Comparison of ENCODE assay signal across 8 mouse cellular contexts in genomic region chr8:105853178-105853577, GRCm38 (mm10). TPM values are rescaled to one million over a fixed set of nuclear protein-coding genes. Genes with fewer than 3 reads are reported as not detected.
DNase-seq lines count a peak whose midpoint lies in the region; ATAC-seq and TF ChIP-seq lines count a peak whose summit lies in the region.

Cenpt (minus strand) TSS chr8:105853278.

- H3K4me2 ChIP-seq in midbrain, embryonic 14.5 days (ENCODE audit: low read length) = peak within 1 kb of the TSS; percentile 58

- H3K36me3 ChIP-seq in midbrain, embryonic 14.5 days (ENCODE audit: control insufficient read depth, insufficient read depth, low read length) = peaks cover 16% of the 10 kb centered on the region

- H3K4me1 ChIP-seq in midbrain, embryonic 14.5 days (ENCODE audit: control insufficient read depth, insufficient read depth, low read length) = peaks cover 32% of the 10 kb centered on the region

- peak within 1 kb of the TSS; percentile 79 for H3K27ac ChIP-seq in gastrocnemius, adult 2 months
- no peak within 1 kb of the TSS for H3K27ac ChIP-seq in midbrain, embryonic 14.5 days (replicated peaks; ENCODE audit: low read depth, low read length)

- no peak within 1 kb of the TSS for H3K9ac ChIP-seq in midbrain, embryonic 14.5 days (replicated peaks; ENCODE audit: low read length)

- no peaks in the 10 kb centered on the region for H3K9me3 ChIP-seq in midbrain, embryonic 14.5 days (ENCODE audit: control insufficient read depth, low read length)

- no peaks in the 10 kb centered on the region for H3K27me3 ChIP-seq in midbrain, embryonic 14.5 days (ENCODE audit: control insufficient read depth, insufficient read depth, low read length)

- no peak for TF ChIP-seq CTCF in gastrocnemius, adult 2 months (IDR thresholded peaks at IDR 0.05)

- no peak for ATAC-seq in midbrain, embryonic 14.5 days (ENCODE audit: low FRiP score, low TSS enrichment)

- WGBS in midbrain, embryonic 14.5 days = 97% methylated on average over 3 of the region's 3 CpGs

- peak within 1 kb of the TSS; percentile 97 for H3K4me3 ChIP-seq in gastrocnemius, adult 2 months
- H3K4me3 ChIP-seq in midbrain, embryonic 14.5 days (replicated peaks; ENCODE audit: low read depth, low read length) = no peak within 1 kb of the TSS; the same call in 1 of the 2 replicates

- no peak for DNase-seq in gastrocnemius, adult 2 months
- DNase-seq in gastrocnemius, postnatal 25 days = no peak
- DNase-seq in urinary bladder, adult 2 months (ENCODE audit: low spot score) = no peak
- DNase-seq in urinary bladder, postnatal 14 days (ENCODE audit: low spot score) = no peak
- DNase-seq in layer of hippocampus, postnatal 14 days (ENCODE audit: low spot score in 2 of 2) = no peak
- DNase-seq in midbrain, embryonic 14.5 days = no peak
- no peak for DNase-seq in retina, postnatal 1 day
- no peak for DNase-seq in thymus, adult 18-20 months

- intact Hi-C loops in gastrocnemius, adult 2 months (cut with DNase I) = loop anchor here (5.0 kb wide), 2 partner anchors 49 to 79 kb away; partner anchors contain the start of genes Ctrl and Pskh1

RNA-seq across cellular contexts. Expression of gene Cenpt, which starts in this region (rescaled TPM):
- total RNA-seq in gastrocnemius, adult 2 months (2021) = 1 to 10 TPM; 1.0 to 1.8 TPM
- total RNA-seq in gastrocnemius, postnatal 25 days (2021) = 1 to 10 TPM; 1.2 to 1.7 TPM
- polyA plus RNA-seq in urinary bladder, adult 2 months (2012; rRNA removed) = 14.5 and 21.2 TPM in 2 replicates
- total RNA-seq in layer of hippocampus, postnatal 14 days (2021) = 10 to 100 TPM; 18.8 to 19.5 TPM
- 46.7 and 55.7 TPM in 2 replicates for polyA plus RNA-seq in midbrain, embryonic 14.5 days (2014; fragmentation: Nextera tagmentation; extraction: Ambion mirVana)

Comparison
In these comparisons a context has a peak if more than half of its experiments do, and no peak if none do; other contexts are left out.
1. RNA of gene Cenpt (total RNA-seq): 18.8 to 19.5 TPM in layer of hippocampus, postnatal 14 days; 1.0 to 1.8 TPM in gastrocnemius, adult 2 months and 1.2 to 1.7 TPM in gastrocnemius, postnatal 25 days; every median in the first group is over 4 times any median in the second.